Mouse (Mus musculus) liver, embryonic 14.5 days (tissue): ENCODE measurements around the gene Col26a1.

Experiments
- CTCF ChIP-seq: IDR thresholded peaks from 2 replicates; pipeline ENCODE4 v1.5.1; 2016; ENCODE audit warnings: antibody characterized with exemption, low read depth, control low read depth
- EP300 ChIP-seq: IDR thresholded peaks from 2 replicates; pipeline ENCODE4 v1.6.1; 2016; ENCODE audit warnings: antibody characterized with exemption, low read depth

DNA sequence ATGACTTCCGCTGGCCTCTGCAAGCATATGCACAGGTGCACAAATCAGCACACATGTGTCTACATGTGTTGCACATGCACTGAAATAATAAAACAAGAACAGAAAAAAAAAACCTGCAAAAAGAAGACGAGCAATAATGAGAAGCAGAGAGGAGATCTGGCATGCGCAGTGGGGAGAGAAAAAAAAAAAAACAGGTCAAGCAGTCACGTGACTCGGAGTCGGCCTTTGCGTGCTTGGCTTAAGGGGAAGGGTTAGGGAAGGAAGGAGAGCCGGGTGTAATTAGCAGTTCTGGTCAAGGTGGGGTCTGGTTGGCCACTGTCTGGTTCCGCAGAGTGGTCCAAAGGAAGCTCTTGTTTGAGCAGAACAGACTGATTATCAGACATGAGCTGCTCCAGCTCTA, 115.7 kb downstream of the Col26a1 start:
- TF ChIP-seq CTCF (no peak), EP300 (no peak)
